Mouse (Mus musculus) hindbrain, embryonic 10.5 days (tissue): Measurements from ENCODE around the gene Sox6. TPM values are rescaled to one million over a fixed set of nuclear protein-coding genes. Genes with fewer than 3 reads are reported as not detected.

ENCODE experiments used
- DNase-seq: peaks from one replicate; pipeline ENCODE4 v3.0.0-alpha.2; 2017; ENCODE audit warnings: low spot score
- H3K27ac ChIP-seq: fragments of 300-500 bp; sonication (generic); 2 replicates; pipeline ENCODE4 v1.5.1; 2016; ENCODE audit warnings: mild to moderate bottlenecking, moderate library complexity
- H3K27me3 ChIP-seq: fragments of 300-500 bp; sonication (generic); 2 replicates; pipeline ENCODE4 v1.6.1; 2016; ENCODE audit warnings: mild to moderate bottlenecking; ENCODE audit not compliant: poor library complexity, insufficient read depth, severe bottlenecking
- H3K36me3 ChIP-seq: fragments of 300-500 bp; sonication (generic); 2 replicates; pipeline ENCODE4 v1.6.1; 2016; ENCODE audit warnings: mild to moderate bottlenecking, moderate library complexity
- H3K4me1 ChIP-seq: fragments of 300-500 bp; sonication (generic); replicated peaks from 2 replicates; pipeline ENCODE4 v1.6.1; 2016; ENCODE audit warnings: mild to moderate bottlenecking
- H3K4me3 ChIP-seq: fragments of 300-500 bp; sonication (generic); 2 replicates; pipeline ENCODE4 v1.5.1; 2016; ENCODE audit warnings: mild to moderate bottlenecking, moderate library complexity
- H3K9me3 ChIP-seq: fragments of 300-500 bp; sonication (generic); 2 replicates; pipeline ENCODE4 v1.6.1; 2016; ENCODE audit warnings: mild to moderate bottlenecking, moderate library complexity
- WGBS: fragments of 180-500 bp; shearing (Covaris S2); methylation state at CpG from one replicate; pipeline ENCODE4 v1.1.7; 2016; 5-methylcytosine and 5-hydroxymethylcytosine counted together
- polyA plus RNA-seq: library from polyadenylated mRNA; unstranded; fragments of >200 nt; fragmentation: Nextera tagmentation; extraction: Ambion mirVana; gene quantifications from 2 replicates; pipeline ENCODE4 v1.2.1, GENCODE M21; 2016

The Sox6 gene
- polyA plus RNA-seq, 1 experiment from 2014 or later = 22.5 TPM

GRCm38 (mm10) chr7:116032596-116033307 lies 5.8 kb downstream of the Sox6 start:
- H3K27ac ChIP-seq = peak overlapping the region; percentile 95
- WGBS = under 1% methylated on average over 11 of the region's 11 CpGs
- H3K27me3 ChIP-seq = peaks cover 54% of the 10 kb centered on the region
- peak overlapping the region; percentile 67 for H3K4me3 ChIP-seq
- H3K9me3 ChIP-seq = no peaks in the 10 kb centered on the region
- DNase-seq = peak; percentile 82
- peaks cover 53% of the 10 kb centered on the region for H3K4me1 ChIP-seq
- no peaks in the 10 kb centered on the region for H3K36me3 ChIP-seq

DNA sequence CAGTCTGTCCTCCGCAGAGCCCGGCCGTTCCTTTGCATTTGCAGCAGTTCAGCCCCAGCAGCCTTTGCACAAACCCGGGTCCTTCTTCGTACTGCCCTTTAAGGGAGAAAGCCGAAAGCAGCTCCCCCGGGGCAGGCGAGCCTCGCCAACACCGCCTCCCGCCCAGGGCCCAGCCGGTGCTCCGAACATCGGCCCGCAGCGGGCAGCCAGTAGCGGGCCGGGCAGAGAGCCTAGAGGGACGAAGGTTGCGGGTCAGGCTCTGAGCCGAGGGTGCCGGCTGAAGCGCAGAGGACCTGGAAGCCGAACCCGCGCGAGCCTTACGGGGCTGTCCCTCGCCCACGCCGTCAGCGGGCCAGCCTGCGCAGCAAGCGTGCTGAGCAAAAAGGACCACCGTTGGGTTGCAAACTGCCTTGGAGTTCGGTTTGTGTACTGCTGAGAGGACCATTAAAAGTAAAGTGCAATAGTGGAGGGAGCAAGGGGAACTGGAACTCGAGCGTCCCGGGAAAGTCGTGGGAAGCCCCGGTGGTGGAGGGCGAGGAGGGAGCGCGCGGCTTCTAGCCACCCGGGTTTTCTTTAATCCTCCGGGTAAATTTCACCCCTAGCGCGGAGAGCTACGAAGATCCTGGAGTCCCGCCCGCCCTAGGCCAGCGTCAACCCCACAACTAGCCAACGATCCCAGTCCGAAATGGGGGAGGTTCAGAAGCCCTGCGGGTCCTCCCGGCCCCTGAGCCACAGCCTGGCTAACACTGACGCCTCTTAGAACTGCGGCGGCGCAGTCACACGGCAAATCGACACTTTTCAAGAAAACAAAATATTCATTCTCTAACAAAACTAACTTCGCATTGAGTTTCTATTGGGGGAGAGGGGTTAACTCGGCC lies 6.6 kb downstream of the Sox6 start:
- H3K27me3 ChIP-seq = peaks cover 46% of the 10 kb centered on the region
- H3K36me3 ChIP-seq = no peaks in the 10 kb centered on the region
- DNase-seq = peak; percentile 80
- H3K4me1 ChIP-seq = peaks cover 45% of the 10 kb centered on the region
- under 1% methylated on average over 65 of the region's 65 CpGs for WGBS
- H3K4me3 ChIP-seq = peak overlapping the region; percentile 67
- H3K27ac ChIP-seq = peak overlapping the region; percentile 95
- no peaks in the 10 kb centered on the region for H3K9me3 ChIP-seq

GRCm38 (mm10) chr7:116031388-116031717 lies 7.2 kb downstream of the Sox6 start:
- peak overlapping the region; percentile 67 for H3K4me3 ChIP-seq
- no peaks in the 10 kb centered on the region for H3K9me3 ChIP-seq
- H3K4me1 ChIP-seq = peaks cover 45% of the 10 kb centered on the region
- under 1% methylated on average over 14 of the region's 14 CpGs for WGBS
- peak overlapping the region; percentile 95 for H3K27ac ChIP-seq
- peaks cover 40% of the 10 kb centered on the region for H3K27me3 ChIP-seq
- no peaks in the 10 kb centered on the region for H3K36me3 ChIP-seq
- no peak for DNase-seq

DNA sequence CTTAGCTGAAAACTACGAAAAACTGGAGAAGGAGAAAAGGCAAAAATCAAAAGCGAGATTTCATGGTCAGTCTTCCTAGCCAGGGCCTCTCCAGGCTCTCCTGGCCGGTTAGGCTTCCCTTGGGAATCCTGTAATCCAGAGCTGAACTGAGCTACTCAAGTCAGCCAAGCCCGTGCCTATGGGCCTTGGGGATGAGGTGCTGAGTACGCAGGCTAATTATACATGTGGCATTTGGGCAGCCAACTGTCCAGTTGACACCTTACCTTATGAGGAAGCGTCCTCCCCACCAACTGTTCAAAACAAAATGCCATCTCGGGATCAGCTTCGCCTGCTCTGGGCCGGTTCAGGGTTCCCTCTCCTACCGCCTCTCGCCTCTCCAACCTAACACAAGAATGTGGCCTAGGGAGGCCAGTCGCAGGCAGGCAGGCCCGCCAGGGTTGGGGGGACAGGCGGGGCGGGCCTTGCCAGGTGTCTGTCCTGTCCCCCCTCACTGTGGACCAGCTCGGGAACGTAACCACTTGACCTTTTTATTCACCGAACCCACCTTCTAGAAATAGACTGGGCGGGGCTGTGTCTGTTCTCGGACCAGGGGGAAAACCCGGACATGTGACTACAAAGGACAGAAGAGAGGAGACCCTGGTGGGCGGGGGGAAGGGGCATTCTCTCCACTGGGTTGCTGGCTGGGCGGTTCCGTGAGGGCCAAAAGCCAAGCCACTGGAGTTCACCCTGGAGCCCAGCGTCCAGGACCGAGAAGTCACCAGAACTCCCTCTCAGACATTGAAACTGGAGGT lies 7.8 kb downstream of the Sox6 start:
- WGBS = 5% methylated on average over 26 of the region's 26 CpGs
- DNase-seq = peak; percentile 75
- peak overlapping the region; percentile 67 for H3K4me3 ChIP-seq
- H3K36me3 ChIP-seq = no peaks in the 10 kb centered on the region
- H3K9me3 ChIP-seq = no peaks in the 10 kb centered on the region
- peak overlapping the region; percentile 95 for H3K27ac ChIP-seq
- peaks cover 45% of the 10 kb centered on the region for H3K4me1 ChIP-seq
- peaks cover 34% of the 10 kb centered on the region for H3K27me3 ChIP-seq

DNA sequence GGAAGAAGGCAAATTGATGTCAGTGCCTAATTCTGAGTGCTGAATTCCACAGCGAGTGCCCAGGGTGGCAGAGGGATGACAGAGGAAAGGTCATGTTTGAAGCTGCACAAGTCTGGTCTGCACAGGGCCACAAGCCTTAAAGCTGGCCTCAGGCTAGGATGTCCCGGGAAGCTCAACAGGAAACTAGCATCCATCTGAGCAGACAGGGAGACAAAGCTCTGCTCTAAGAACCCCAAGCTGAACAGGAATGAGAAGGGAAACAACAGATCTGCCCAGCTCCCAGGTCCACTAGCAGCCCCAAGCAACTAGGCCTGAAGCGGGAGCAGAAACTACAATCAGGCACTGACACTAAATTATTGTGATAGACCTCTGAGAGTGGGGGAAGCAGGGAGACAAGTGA lies 8.6 kb downstream of the Sox6 start:
- Histone ChIP-seq H3K27ac (peak overlapping the region; percentile 95; the same call in 1 of the 2 replicates), H3K36me3 (no peaks in the 10 kb centered on the region), H3K9me3 (no peaks in the 10 kb centered on the region), H3K4me1 (peaks cover 42% of the 10 kb centered on the region), H3K27me3 (peaks cover 26% of the 10 kb centered on the region), H3K4me3 (peak overlapping the region; percentile 67)
- WGBS = 49% methylated on average over 3 of the region's 3 CpGs
- peak; percentile 25 for DNase-seq

GRCm38 (mm10) chr7:116002726-116003125 lies 35.9 kb downstream of the Sox6 start:
- H3K9me3 ChIP-seq = no peaks in the 10 kb centered on the region
- WGBS = 95% methylated on average over 4 of the region's 4 CpGs
- DNase-seq = no peak

GRCm38 (mm10) chr7:115988109-115988779 lies 50.4 kb downstream of the Sox6 start:
- Histone ChIP-seq H3K4me1 (no peaks in the 10 kb centered on the region), H3K27me3 (no peaks in the 10 kb centered on the region), H3K4me3 (no peak overlapping the region), H3K9me3 (no peaks in the 10 kb centered on the region), H3K27ac (no peak overlapping the region), H3K36me3 (no peaks in the 10 kb centered on the region)
- DNase-seq = no peak
- WGBS = 79% methylated on average over 2 of the region's 2 CpGs

More at GRCm38 (mm10) chr7:116002726-116003125, 35.9 kb downstream of the Sox6 start:
- no peaks in the 10 kb centered on the region for H3K27me3 ChIP-seq
- no peak overlapping the region for H3K27ac ChIP-seq
- no peaks in the 10 kb centered on the region for H3K4me1 ChIP-seq
- H3K4me3 ChIP-seq = no peak overlapping the region
- H3K36me3 ChIP-seq = no peaks in the 10 kb centered on the region

DNA sequence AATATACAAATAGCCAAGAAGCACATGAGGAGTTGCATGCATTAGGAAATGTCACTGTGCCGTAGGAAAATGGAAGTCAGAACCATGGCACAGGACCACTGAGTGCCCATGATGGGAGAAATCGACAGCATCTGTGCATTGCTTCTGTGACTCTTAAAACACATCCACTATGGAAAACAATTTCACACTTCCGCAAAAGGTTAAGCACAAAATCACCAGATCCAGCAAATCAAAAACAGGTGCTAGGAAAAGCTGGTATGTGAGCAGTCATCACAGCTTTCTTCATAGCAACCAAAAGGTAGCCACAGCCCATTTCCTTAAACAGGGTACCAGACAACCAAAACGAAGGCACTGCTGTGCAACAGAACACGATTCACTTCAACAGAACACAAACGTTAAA lies 52.9 kb downstream of the Sox6 start:
- no peaks in the 10 kb centered on the region for H3K4me1 ChIP-seq
- no peaks in the 10 kb centered on the region for H3K9me3 ChIP-seq
- WGBS = 72% methylated on average over 6 of the region's 6 CpGs
- no peak overlapping the region for H3K27ac ChIP-seq
- H3K27me3 ChIP-seq = no peaks in the 10 kb centered on the region
- H3K4me3 ChIP-seq = no peak overlapping the region
- H3K36me3 ChIP-seq = no peaks in the 10 kb centered on the region
- no peak for DNase-seq

DNA sequence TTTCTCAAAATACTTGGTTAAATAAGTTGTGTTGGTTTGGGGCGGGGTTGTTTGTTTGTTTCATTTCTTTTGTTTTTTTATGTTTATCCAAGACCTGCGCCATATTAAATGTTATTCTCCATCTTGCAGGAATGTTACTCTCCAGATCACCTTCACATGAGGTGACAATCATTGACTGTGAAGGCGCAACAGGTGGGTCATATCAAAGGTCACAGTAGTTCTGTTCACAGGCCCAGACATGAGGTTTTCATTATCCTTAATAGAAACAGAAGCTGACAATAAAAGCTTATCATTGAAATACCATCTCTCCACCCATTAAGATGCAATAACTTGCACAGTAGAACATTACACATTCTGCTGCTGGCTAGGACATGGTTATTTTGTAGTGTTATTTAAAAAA lies 54.5 kb downstream of the Sox6 start:
- H3K4me1 ChIP-seq = no peaks in the 10 kb centered on the region
- no peaks in the 10 kb centered on the region for H3K27me3 ChIP-seq
- H3K36me3 ChIP-seq = no peaks in the 10 kb centered on the region
- DNase-seq = no peak
- 84% methylated on average over 3 of the region's 3 CpGs for WGBS
- no peaks in the 10 kb centered on the region for H3K9me3 ChIP-seq
- no peak overlapping the region for H3K4me3 ChIP-seq
- no peak overlapping the region for H3K27ac ChIP-seq

GRCm38 (mm10) chr7:115979813-115980512 lies 58.6 kb downstream of the Sox6 start:
- no peaks in the 10 kb centered on the region for H3K27me3 ChIP-seq
- H3K4me3 ChIP-seq = no peak overlapping the region
- H3K4me1 ChIP-seq = no peaks in the 10 kb centered on the region
- H3K27ac ChIP-seq = no peak overlapping the region
- 88% methylated on average over 5 of the region's 5 CpGs for WGBS
- H3K9me3 ChIP-seq = no peaks in the 10 kb centered on the region
- no peak for DNase-seq
- no peaks in the 10 kb centered on the region for H3K36me3 ChIP-seq

GRCm38 (mm10) chr7:115974518-115974917 lies 64.1 kb downstream of the Sox6 start:
- Histone ChIP-seq H3K27ac (no peak overlapping the region), H3K9me3 (no peaks in the 10 kb centered on the region), H3K27me3 (no peaks in the 10 kb centered on the region), H3K36me3 (no peaks in the 10 kb centered on the region), H3K4me3 (no peak overlapping the region), H3K4me1 (no peaks in the 10 kb centered on the region)
- 85% methylated on average over 2 of the region's 2 CpGs for WGBS
- DNase-seq = no peak

DNA sequence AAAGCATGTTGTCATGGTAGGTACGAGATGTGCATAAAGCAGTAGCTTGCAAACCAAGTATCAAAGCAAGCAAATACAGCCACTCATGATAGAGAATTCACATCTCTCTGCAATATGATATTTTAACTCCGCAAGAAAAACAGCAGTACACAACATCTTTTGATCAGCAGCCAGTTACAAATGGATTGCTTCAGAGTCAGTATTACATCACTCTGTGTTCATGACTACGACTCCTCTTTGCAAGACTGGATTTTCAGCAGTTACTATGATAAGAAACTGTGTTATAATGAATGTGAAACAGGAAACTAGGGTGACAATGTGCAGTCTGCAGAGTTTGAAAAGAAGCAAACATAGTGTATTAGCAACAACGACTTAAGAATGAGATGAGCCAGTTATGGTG lies 71.4 kb downstream of the Sox6 start:
- 93% methylated on average over 4 of the region's 4 CpGs for WGBS
- Histone ChIP-seq H3K36me3 (no peaks in the 10 kb centered on the region), H3K4me3 (no peak overlapping the region), H3K4me1 (peaks cover 6% of the 10 kb centered on the region; the same call in 1 of the 2 replicates), H3K27ac (no peak overlapping the region), H3K9me3 (no peaks in the 10 kb centered on the region), H3K27me3 (no peaks in the 10 kb centered on the region)
- no peak for DNase-seq
